Mouse (Mus musculus): Measurements from ENCODE around the gene Orai2. TPM values are rescaled to one million over a fixed set of nuclear protein-coding genes. Genes with fewer than 3 reads are reported as not detected.
A peak's percentile ranks its signal among the peaks of the same experiment; 100 is the strongest.

Orai2 gene
- total and polyA plus RNA-seq, 2 experiments: 1.1 to 1.4 TPM

GRCm38 (mm10) chr5:136102099-136102820, 68.3 kb downstream of the Orai2 start:
- no peaks in the 10 kb centered on the region for H3K79me2 ChIP-seq (ENCODE audit: control insufficient read depth, insufficient read depth, low read length)
- H3K27ac ChIP-seq (replicated peaks; ENCODE audit: insufficient read depth, low read depth, low read length): no peak overlapping the region
- TF ChIP-seq CTCF (IDR thresholded peaks at IDR 0.05; ENCODE audit: low read depth, low read length) (peak; percentile 96), POLR2A (IDR thresholded peaks at IDR 0.05; ENCODE audit: extremely low read depth, insufficient read depth, low read length) (no peak)
- H3K4me1 ChIP-seq (ENCODE audit: control insufficient read depth, insufficient read depth, low read length): peaks cover 2% of the 10 kb centered on the region; the same call in 1 of the 2 replicates
- H3K9ac ChIP-seq (ENCODE audit: low read depth, low read length): no peak overlapping the region
- DNase-seq (ENCODE audit: extremely low read depth, low read depth, low spot score): peak; percentile 79
- no peaks in the 10 kb centered on the region for H3K36me3 ChIP-seq (ENCODE audit: control insufficient read depth, insufficient read depth, low read length)
- 8% methylated on average over 41 of the region's 41 CpGs for WGBS
- H3K4me3 ChIP-seq (ENCODE audit: insufficient read depth, low read depth, low read length): peak overlapping the region; percentile 28; the same call in 1 of the 2 replicates
- H3K27me3 ChIP-seq (ENCODE audit: control insufficient read depth, insufficient read depth, low read length): no peaks in the 10 kb centered on the region

GRCm38 (mm10) chr5:136098536-136098935, 72.0 kb downstream of the Orai2 start:
- no peaks in the 10 kb centered on the region for H3K36me3 ChIP-seq (ENCODE audit: control insufficient read depth, insufficient read depth, low read length)
- 77% methylated on average over 10 of the region's 10 CpGs for WGBS
- no peak overlapping the region for H3K9ac ChIP-seq (ENCODE audit: low read depth, low read length)
- TF ChIP-seq POLR2A (IDR thresholded peaks at IDR 0.05; ENCODE audit: extremely low read depth, insufficient read depth, low read length): no peak
- no peak for TF ChIP-seq CTCF (IDR thresholded peaks at IDR 0.05; ENCODE audit: low read depth, low read length)
- H3K27ac ChIP-seq (replicated peaks; ENCODE audit: insufficient read depth, low read depth, low read length): no peak overlapping the region
- H3K4me1 ChIP-seq (ENCODE audit: control insufficient read depth, insufficient read depth, low read length): peaks cover 2% of the 10 kb centered on the region; the same call in 1 of the 2 replicates
- H3K79me2 ChIP-seq (ENCODE audit: control insufficient read depth, insufficient read depth, low read length): no peaks in the 10 kb centered on the region
- no peaks in the 10 kb centered on the region for H3K27me3 ChIP-seq (ENCODE audit: control insufficient read depth, insufficient read depth, low read length)
- no peak for DNase-seq (ENCODE audit: extremely low read depth, low read depth, low spot score)
- H3K4me3 ChIP-seq (ENCODE audit: insufficient read depth, low read depth, low read length): no peak overlapping the region

Other genes with a start within 250 kb of the Orai2 start
- 23.0 and 30.9 TPM in 2 replicates for gene Ywhag, start 236.1 kb downstream of the Orai2 start, total RNA-seq (2014; rRNA removed)
- gene Ywhag, start 236.1 kb downstream of the Orai2 start, polyA plus RNA-seq (2012; rRNA removed): 42.4 and 50.4 TPM in 2 replicates
- gene Ssc4d, start 196.2 kb downstream of the Orai2 start, total RNA-seq (2014; rRNA removed): 4.0 and 4.8 TPM in 2 replicates
- 5.8 and 6.5 TPM in 2 replicates for gene Ssc4d, start 196.2 kb downstream of the Orai2 start, polyA plus RNA-seq (2012; rRNA removed)
- gene Zp3, start 190.6 kb downstream of the Orai2 start, total RNA-seq (2014; rRNA removed): not detected in 2 replicates
- not detected in 2 replicates for gene Zp3, start 190.6 kb downstream of the Orai2 start, polyA plus RNA-seq (2012; rRNA removed)
- 1.0 and 1.9 TPM in 2 replicates for gene Dtx2, start 175.9 kb downstream of the Orai2 start, total RNA-seq (2014; rRNA removed)
- 4.3 and 7.1 TPM in 2 replicates for gene Dtx2, start 175.9 kb downstream of the Orai2 start, polyA plus RNA-seq (2012; rRNA removed)
- gene Upk3b, start 132.2 kb downstream of the Orai2 start, total RNA-seq (2014; rRNA removed): 0.34 and 0.55 TPM in 2 replicates
- gene Upk3b, start 132.2 kb downstream of the Orai2 start, polyA plus RNA-seq (2012; rRNA removed): 1.3 and 2.1 TPM in 2 replicates
- not detected in 2 replicates for gene Upk3bl, start 116.2 kb downstream of the Orai2 start, total RNA-seq (2014; rRNA removed)
- gene Upk3bl, start 116.2 kb downstream of the Orai2 start, polyA plus RNA-seq (2012; rRNA removed): not detected in 2 replicates
- 1.0 and 2.1 TPM in 2 replicates for gene Rasa4, start 86.8 kb downstream of the Orai2 start, total RNA-seq (2014; rRNA removed)
- gene Rasa4, start 86.8 kb downstream of the Orai2 start, polyA plus RNA-seq (2012; rRNA removed): 0.70 and 2.0 TPM in 2 replicates
- 46.1 and 52.4 TPM in 2 replicates for gene Polr2j, start 54.1 kb downstream of the Orai2 start, total RNA-seq (2014; rRNA removed)
- gene Polr2j, start 54.1 kb downstream of the Orai2 start, polyA plus RNA-seq (2012; rRNA removed): 34.3 and 36.1 TPM in 2 replicates
- 5.3 and 6.7 TPM in 2 replicates for gene Lrwd1, start 34.6 kb downstream of the Orai2 start, total RNA-seq (2014; rRNA removed)
- 9.9 and 14.9 TPM in 2 replicates for gene Lrwd1, start 34.6 kb downstream of the Orai2 start, polyA plus RNA-seq (2012; rRNA removed)
- 3.0 and 3.8 TPM in 2 replicates for gene Alkbh4, start 34.6 kb downstream of the Orai2 start, total RNA-seq (2014; rRNA removed)
- 6.5 and 9.3 TPM in 2 replicates for gene Alkbh4, start 34.6 kb downstream of the Orai2 start, polyA plus RNA-seq (2012; rRNA removed)
- 2.0 and 2.1 TPM in 2 replicates for gene Prkrip1, start 28.2 kb upstream of the Orai2 start, total RNA-seq (2014; rRNA removed)
- gene Prkrip1, start 28.2 kb upstream of the Orai2 start, polyA plus RNA-seq (2012; rRNA removed): 3.2 and 4.8 TPM in 2 replicates
- gene Sh2b2, start 75.8 kb upstream of the Orai2 start, total RNA-seq (2014; rRNA removed): 0.65 and 1.4 TPM in 2 replicates
- 3.3 and 6.1 TPM in 2 replicates for gene Sh2b2, start 75.8 kb upstream of the Orai2 start, polyA plus RNA-seq (2012; rRNA removed)